Mouse (Mus musculus) liver, embryonic 14.5 days (tissue): ENCODE results near the gene Pkmyt1. TPM values are rescaled to one million over a fixed set of nuclear protein-coding genes. Genes with fewer than 3 reads are reported as not detected.
A peak's percentile ranks its signal among the peaks of the same experiment; 100 is the strongest.

Source experiments
- ATAC-seq: fragments of 200-750 bp; cut with Nextera tagmentation; 2 replicates; pipeline ENCODE4 v1.8.0; 2017; ENCODE audit warnings: moderate number of reproducible peaks, mild to moderate bottlenecking, moderate library complexity; ENCODE audit not compliant: insufficient read depth
- DNase-seq, 3 experiments: peaks; one replicate each; pipeline ENCODE4 v3.0.0-alpha.2; 2012 to 2013; ENCODE audit warnings: low read depth in 3 of 3, low spot score in 3 of 3
- H3K27ac ChIP-seq: fragments of 300-500 bp; sonication (generic); 2 replicates; pipeline ENCODE4 v1.5.1; 2014; ENCODE audit warnings: moderate library complexity, mild to moderate bottlenecking, control low read depth, inconsistent platforms
- H3K27me3 ChIP-seq: fragments of 300-500 bp; sonication (generic); 2 replicates; pipeline ENCODE4 v1.6.1; 2014; ENCODE audit warnings: mild to moderate bottlenecking, low read length, moderate library complexity; ENCODE audit not compliant: control insufficient read depth, insufficient read depth
- H3K36me3 ChIP-seq: fragments of 300-500 bp; sonication (generic); replicated peaks from 2 replicates; pipeline ENCODE4 v1.6.1; 2014; ENCODE audit warnings: low read depth; ENCODE audit not compliant: control insufficient read depth, insufficient read depth
- H3K4me1 ChIP-seq, 2 experiments: fragments of 200-500 bp in 1 of 2; fragments of 300-500 bp in 1 of 2; sonication (generic) in 1 of 2; replicated peaks; 2 replicates each; pipeline ENCODE4 v1.6.1; 2012 to 2014; ENCODE audit warnings: antibody characterized with exemption in 1 of 2, inconsistent platforms in 1 of 2, low read length in 1 of 2; ENCODE audit not compliant: control insufficient read depth in 2 of 2, insufficient read depth in 2 of 2
- H3K4me2 ChIP-seq: fragments of 300-500 bp; sonication (generic); 2 replicates; pipeline ENCODE4 v1.6.1; 2014; ENCODE audit warnings: low read depth, mild to moderate bottlenecking, control low read depth, moderate library complexity
- H3K4me3 ChIP-seq, 2 experiments: fragments of 200-500 bp in 1 of 2; fragments of 300-500 bp in 1 of 2; sonication (generic) in 1 of 2; 2 replicates each; pipeline ENCODE4 v1.5.1; 2012 to 2014; ENCODE audit warnings: low read depth in 2 of 2, low read length in 2 of 2, mild to moderate bottlenecking in 2 of 2, control low read depth in 1 of 2, inconsistent platforms in 1 of 2, moderate library complexity in 1 of 2; ENCODE audit not compliant: insufficient read depth in 1 of 2
- H3K9ac ChIP-seq: fragments of 300-500 bp; sonication (generic); replicated peaks from 2 replicates; pipeline ENCODE4 v1.6.1; 2014; ENCODE audit warnings: mild to moderate bottlenecking, control low read depth, moderate library complexity
- H3K9me3 ChIP-seq: fragments of 300-500 bp; sonication (generic); 2 replicates; pipeline ENCODE4 v1.6.1; 2016; ENCODE audit warnings: low read length, mixed read lengths; ENCODE audit not compliant: control insufficient read depth
- CTCF ChIP-seq: IDR thresholded peaks from 2 replicates; pipeline ENCODE4 v1.5.1; 2016; ENCODE audit warnings: antibody characterized with exemption, low read depth, control low read depth
- EP300 ChIP-seq: IDR thresholded peaks from 2 replicates; pipeline ENCODE4 v1.6.1; 2016; ENCODE audit warnings: antibody characterized with exemption, low read depth
- WGBS: fragments of 180-500 bp; shearing (Covaris S2); extraction: QIAGEN DNeasy Blood & Tissue Kit; methylation state at CpG from one replicate; pipeline ENCODE4 v1.1.7; 2014; ENCODE audit not compliant: insufficient replicate concordance; 5-methylcytosine and 5-hydroxymethylcytosine counted together
- polyA plus RNA-seq, 2 experiments: library from polyadenylated mRNA; depleted of rRNA in 1 of 2; stranded (reverse) in 1 of 2; unstranded in 1 of 2; fragments of >200 nt; fragmentation: Nextera tagmentation in 1 of 2; extraction: Ambion mirVana in 1 of 2; gene quantifications; 2 replicates each; pipeline versions ENCODE4 v1.2.1 to v1.2.3; 2012 to 2014

Pkmyt1 gene
- polyA plus RNA-seq, 2 experiments = 21.2 to 29.6 TPM

GRCm38 (mm10) chr17:23700079-23700478, 26.1 kb upstream of the Pkmyt1 start:
- Histone ChIP-seq H3K4me1 (no peaks in the 10 kb centered on the region), H3K4me3 (peak overlapping the region; percentile 41 to 60), H3K36me3 (no peaks in the 10 kb centered on the region), H3K27ac (no peak overlapping the region), H3K9ac (no peak overlapping the region), H3K9me3 (no peaks in the 10 kb centered on the region), H3K4me2 (peak overlapping the region; percentile 79), H3K27me3 (peaks cover 40% of the 10 kb centered on the region)
- peak; percentile 85 for ATAC-seq
- WGBS = under 1% methylated on average over 28 of the region's 28 CpGs
- DNase-seq = peak; percentile 46 to 56 (median 54)
- TF ChIP-seq CTCF (peak; percentile 79), EP300 (no peak)

- 61% methylated on average over 9 of the region's 9 CpGs for WGBS
- Histone ChIP-seq H3K27me3 (peaks cover 30% of the 10 kb centered on the region), H3K4me1 (no peaks in the 10 kb centered on the region)
These were observed 22.8 kb upstream of the Pkmyt1 start for GRCm38 (mm10) chr17:23703301-23703700.

GRCm38 (mm10) chr17:23704741-23705140, 21.4 kb upstream of the Pkmyt1 start:
- DNase-seq = no peak
- Histone ChIP-seq H3K4me2 (no peak overlapping the region), H3K9ac (no peak overlapping the region), H3K27ac (no peak overlapping the region), H3K27me3 (peaks cover 16% of the 10 kb centered on the region), H3K9me3 (no peaks in the 10 kb centered on the region), H3K36me3 (no peaks in the 10 kb centered on the region), H3K4me3 (no peak overlapping the region), H3K4me1 (no peaks in the 10 kb centered on the region)
- no peak for TF ChIP-seq EP300
- no peak for TF ChIP-seq CTCF
- WGBS = 48% methylated on average over 7 of the region's 7 CpGs
- no peak for ATAC-seq

More at GRCm38 (mm10) chr17:23703301-23703700, 22.8 kb upstream of the Pkmyt1 start:
- Histone ChIP-seq H3K4me3 (no peak overlapping the region), H3K27ac (no peak overlapping the region), H3K4me2 (no peak overlapping the region), H3K36me3 (no peaks in the 10 kb centered on the region), H3K9ac (no peak overlapping the region), H3K9me3 (no peaks in the 10 kb centered on the region)
- DNase-seq (no peak), ATAC-seq (no peak)
- TF ChIP-seq EP300 = no peak
- no peak for TF ChIP-seq CTCF

GRCm38 (mm10) chr17:23705525-23706104, 20.5 kb upstream of the Pkmyt1 start:
- Histone ChIP-seq H3K27ac (no peak overlapping the region), H3K36me3 (no peaks in the 10 kb centered on the region), H3K4me1 (no peaks in the 10 kb centered on the region), H3K9me3 (no peaks in the 10 kb centered on the region), H3K27me3 (peaks cover 7% of the 10 kb centered on the region), H3K4me3 (no peak overlapping the region), H3K9ac (no peak overlapping the region), H3K4me2 (no peak overlapping the region)
- 52% methylated on average over 7 of the region's 7 CpGs for WGBS
- no peak for TF ChIP-seq EP300
- no peak for TF ChIP-seq CTCF
- no peak for ATAC-seq
- DNase-seq = no peak

GRCm38 (mm10) chr17:23706212-23706611, 19.9 kb upstream of the Pkmyt1 start:
- no peak overlapping the region for H3K4me2 ChIP-seq
- no peaks in the 10 kb centered on the region for H3K36me3 ChIP-seq
- no peak for ATAC-seq
- H3K4me3 ChIP-seq = no peak overlapping the region
- no peaks in the 10 kb centered on the region for H3K4me1 ChIP-seq
- H3K9ac ChIP-seq = no peak overlapping the region
- H3K27ac ChIP-seq = no peak overlapping the region
- TF ChIP-seq CTCF (peak; percentile 93), EP300 (no peak)
- peaks cover under 1% of the 10 kb centered on the region for H3K27me3 ChIP-seq
- 0% methylated on average over 3 of the region's 3 CpGs for WGBS
- H3K9me3 ChIP-seq = no peaks in the 10 kb centered on the region
- DNase-seq = peak; percentile 30 to 40 (median 33)
